Mouse (Mus musculus): ENCODE data around the gene Rhbdf1.

- no peak for TF ChIP-seq MEF2A (IDR thresholded peaks at IDR 0.05; ENCODE audit: borderline replicate concordance, low read depth, low read length)
- TF ChIP-seq MYC (IDR thresholded peaks at IDR 0.05; ENCODE audit: low read depth, low read length), result no peak
- no peak for TF ChIP-seq CTCF (conservative IDR thresholded peaks at IDR 0.05 in 1 of 2, IDR thresholded peaks at IDR 0.05 in 1 of 2; ENCODE audit: low read depth in 2 of 2, low read length in 2 of 2)
- no peak for TF ChIP-seq USF1 (IDR thresholded peaks at IDR 0.05; ENCODE audit: low read depth, low read length)
- TF ChIP-seq POLR2A (IDR thresholded peaks at IDR 0.05; ENCODE audit: low read depth, low read length), result no peak
- no peak for TF ChIP-seq E2F4 (IDR thresholded peaks at IDR 0.05; ENCODE audit: insufficient replicate concordance, low read depth, low read length)
- TF ChIP-seq UBTF (IDR thresholded peaks at IDR 0.05; ENCODE audit: low read depth, low read length), result no peak
- TF ChIP-seq RAD21 (IDR thresholded peaks at IDR 0.05; ENCODE audit: low read depth, low read length), result no peak
- TF ChIP-seq EP300 (IDR thresholded peaks at IDR 0.05; ENCODE audit: low read length), result no peak
- TF ChIP-seq ZNF384 (IDR thresholded peaks at IDR 0.05; ENCODE audit: low read depth, low read length), result no peak
- TF ChIP-seq ZC3H11A (IDR thresholded peaks at IDR 0.05; ENCODE audit: low read depth, low read length), result no peak
- no peak for TF ChIP-seq SMC3 (IDR thresholded peaks at IDR 0.05; ENCODE audit: low read depth, low read length)
- no peak for TF ChIP-seq ZKSCAN1 (IDR thresholded peaks at IDR 0.05; ENCODE audit: borderline replicate concordance, low read depth, low read length)
- TF ChIP-seq NELFE (IDR thresholded peaks at IDR 0.05; ENCODE audit: low read depth, low read length), result no peak
Observed at GRCm38 (mm10) chr11:32233895-32234294, 11.8 kb upstream of the Rhbdf1 start.

Data from CH12.LX (cell line).